Mouse (Mus musculus): ENCODE results near the gene Kcnmb3. TPM values are rescaled to one million over a fixed set of nuclear protein-coding genes. Genes with fewer than 3 reads are reported as not detected.
"Not testable (repeated sequence)": the region's sequence is repeated elsewhere in the genome, so short reads cannot be mapped to it uniquely, and the experiment has no call there.

The Kcnmb3 gene
- polyA plus RNA-seq, 1 experiment from 2014 or later: 0.10 TPM

DNA sequence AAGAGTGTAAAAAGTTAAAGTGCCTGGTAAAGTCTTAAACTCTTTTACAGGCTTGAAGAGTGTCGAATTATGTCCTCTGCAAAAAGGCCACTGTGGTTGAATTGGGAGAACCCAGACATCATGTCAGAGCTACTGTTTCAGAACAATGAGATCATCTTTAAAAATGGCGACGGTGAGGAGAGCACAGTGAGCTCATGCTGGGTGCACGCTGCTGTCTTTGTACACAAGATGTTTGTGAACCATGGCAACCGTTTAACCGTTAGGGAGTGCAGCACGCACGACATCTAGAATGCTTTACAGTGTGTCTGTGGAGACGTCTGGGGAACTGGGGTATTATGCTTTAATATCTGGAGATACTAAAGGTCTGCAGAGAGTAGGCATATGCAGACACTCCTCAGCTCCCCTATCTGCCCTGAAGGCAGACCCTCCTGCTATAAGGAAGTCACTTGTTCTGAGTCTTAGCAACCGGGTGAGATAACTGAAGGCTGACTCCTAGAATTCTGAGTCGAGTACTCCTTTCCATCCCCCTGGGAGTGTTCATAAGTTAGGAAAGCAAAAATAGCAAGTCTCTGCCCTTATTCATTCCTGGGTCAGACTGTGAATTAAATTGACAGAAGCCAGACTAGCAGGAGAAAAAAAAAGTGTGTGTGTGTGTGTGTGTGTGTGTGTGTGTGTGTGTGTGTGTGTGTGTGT is 37.6 kb downstream of the Kcnmb3 start:
- Histone ChIP-seq H3K4me3 (ENCODE audit: low read depth, low read length) (no peak overlapping the region), H3K36me3 (ENCODE audit: control insufficient read depth, insufficient read depth, low read length) (peaks cover 44% of the 10 kb centered on the region), H3K9me3 (replicated peaks; ENCODE audit: control insufficient read depth, low read length, poor library complexity, severe bottlenecking) (no peaks in the 10 kb centered on the region), H3K4me2 (ENCODE audit: low read length) (no peak overlapping the region), H3K27me3 (ENCODE audit: control insufficient read depth, insufficient read depth, low read depth, low read length) (no peaks in the 10 kb centered on the region), H3K4me1 (ENCODE audit: control insufficient read depth, insufficient read depth, low read length) (no peaks in the 10 kb centered on the region), H3K27ac (ENCODE audit: low read length) (no peak overlapping the region), H3K9ac (ENCODE audit: low read depth, low read length) (no peak overlapping the region)
- no peak for ATAC-seq
- WGBS: 66% methylated on average over 11 of the region's 11 CpGs

DNA sequence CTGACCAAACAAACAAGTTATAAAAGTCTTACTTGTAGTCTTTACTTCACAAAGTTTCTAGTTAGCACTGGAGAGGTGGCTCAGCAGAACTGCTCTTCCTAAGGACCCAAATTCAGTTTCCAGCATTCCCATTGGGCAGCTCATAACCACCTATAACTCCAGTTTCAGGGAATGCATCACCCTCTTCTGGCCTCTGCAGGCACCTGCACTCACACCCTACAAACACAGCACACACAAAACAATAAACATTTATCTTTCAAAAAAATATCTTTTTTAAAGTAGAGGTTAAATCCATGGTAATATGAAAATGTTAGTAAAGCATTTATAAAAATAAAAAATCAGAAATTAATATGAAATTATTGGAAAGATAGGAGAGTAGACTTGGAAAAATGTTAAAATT is 50.3 kb downstream of the Kcnmb3 start:
- Histone ChIP-seq H3K4me2 (ENCODE audit: low read length) (no peak overlapping the region), H3K36me3 (ENCODE audit: control insufficient read depth, insufficient read depth, low read length) (peaks cover 51% of the 10 kb centered on the region), H3K4me3 (ENCODE audit: low read depth, low read length) (no peak overlapping the region), H3K27ac (ENCODE audit: low read length) (no peak overlapping the region), H3K27me3 (ENCODE audit: control insufficient read depth, insufficient read depth, low read depth, low read length) (no peaks in the 10 kb centered on the region), H3K4me1 (ENCODE audit: control insufficient read depth, insufficient read depth, low read length) (no peaks in the 10 kb centered on the region), H3K9me3 (replicated peaks; ENCODE audit: control insufficient read depth, low read length, poor library complexity, severe bottlenecking) (no peaks in the 10 kb centered on the region), H3K9ac (ENCODE audit: low read depth, low read length) (no peak overlapping the region)
- no peak for ATAC-seq

DNA sequence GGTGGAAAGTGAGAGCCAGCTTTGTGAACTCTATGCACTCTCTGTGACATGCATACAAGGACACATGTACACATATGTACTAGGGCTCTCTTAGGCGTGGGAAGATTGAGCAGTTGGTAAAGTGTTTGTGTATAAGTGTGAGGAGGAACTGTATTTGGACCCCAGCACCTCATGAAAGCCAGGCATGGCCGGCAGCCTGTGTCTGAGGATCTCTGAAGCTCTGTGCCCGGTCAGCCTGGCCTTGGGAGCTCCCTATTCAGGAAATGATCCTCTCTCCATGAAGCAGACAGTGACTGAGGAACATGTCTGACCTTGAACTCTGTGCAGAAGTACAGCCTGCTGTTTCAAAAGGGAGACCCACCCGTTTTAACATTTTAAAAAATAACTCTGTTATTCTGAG is 53.3 kb downstream of the Kcnmb3 start:
- WGBS: 86% methylated on average over 4 of the region's 4 CpGs
- no peak for ATAC-seq
- H3K4me1 ChIP-seq (ENCODE audit: control insufficient read depth, insufficient read depth, low read length): no peaks in the 10 kb centered on the region
- H3K4me2 ChIP-seq (ENCODE audit: low read length): no peak overlapping the region
- H3K36me3 ChIP-seq (ENCODE audit: control insufficient read depth, insufficient read depth, low read length): peaks cover 44% of the 10 kb centered on the region
- H3K9me3 ChIP-seq (replicated peaks; ENCODE audit: control insufficient read depth, low read length, poor library complexity, severe bottlenecking): no peaks in the 10 kb centered on the region
- no peak overlapping the region for H3K9ac ChIP-seq (ENCODE audit: low read depth, low read length)
- H3K27me3 ChIP-seq (ENCODE audit: control insufficient read depth, insufficient read depth, low read depth, low read length): no peaks in the 10 kb centered on the region
- H3K4me3 ChIP-seq (ENCODE audit: low read depth, low read length): no peak overlapping the region
- no peak overlapping the region for H3K27ac ChIP-seq (ENCODE audit: low read length)

DNA sequence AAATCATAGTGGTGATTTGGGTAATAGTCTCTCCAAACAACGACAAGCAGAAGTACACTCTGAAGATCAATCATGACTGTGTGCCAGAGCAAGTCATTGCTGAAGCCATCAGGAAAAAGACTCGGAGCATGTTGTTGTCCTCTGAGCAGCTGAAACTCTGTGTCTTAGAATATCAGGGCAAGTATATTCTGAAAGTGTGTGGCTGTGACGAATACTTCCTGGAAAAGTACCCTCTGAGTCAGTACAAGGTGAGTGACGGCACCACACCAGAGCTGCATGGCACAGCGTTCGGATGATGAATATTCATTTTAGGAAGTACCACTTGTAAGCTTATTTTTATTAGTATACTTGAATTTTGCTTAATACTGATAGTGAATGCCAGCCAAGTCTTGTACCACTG is 54.2 kb downstream of the Kcnmb3 start:
- Histone ChIP-seq H3K27me3 (ENCODE audit: control insufficient read depth, insufficient read depth, low read depth, low read length) (no peaks in the 10 kb centered on the region), H3K4me1 (ENCODE audit: control insufficient read depth, insufficient read depth, low read length) (no peaks in the 10 kb centered on the region), H3K4me3 (ENCODE audit: low read depth, low read length) (no peak overlapping the region), H3K9ac (ENCODE audit: low read depth, low read length) (no peak overlapping the region), H3K4me2 (ENCODE audit: low read length) (no peak overlapping the region), H3K27ac (ENCODE audit: low read length) (no peak overlapping the region), H3K9me3 (replicated peaks; ENCODE audit: control insufficient read depth, low read length, poor library complexity, severe bottlenecking) (no peaks in the 10 kb centered on the region), H3K36me3 (ENCODE audit: control insufficient read depth, insufficient read depth, low read length) (peaks cover 39% of the 10 kb centered on the region)
- no peak for ATAC-seq
- WGBS: 95% methylated on average over 6 of the region's 6 CpGs

DNA sequence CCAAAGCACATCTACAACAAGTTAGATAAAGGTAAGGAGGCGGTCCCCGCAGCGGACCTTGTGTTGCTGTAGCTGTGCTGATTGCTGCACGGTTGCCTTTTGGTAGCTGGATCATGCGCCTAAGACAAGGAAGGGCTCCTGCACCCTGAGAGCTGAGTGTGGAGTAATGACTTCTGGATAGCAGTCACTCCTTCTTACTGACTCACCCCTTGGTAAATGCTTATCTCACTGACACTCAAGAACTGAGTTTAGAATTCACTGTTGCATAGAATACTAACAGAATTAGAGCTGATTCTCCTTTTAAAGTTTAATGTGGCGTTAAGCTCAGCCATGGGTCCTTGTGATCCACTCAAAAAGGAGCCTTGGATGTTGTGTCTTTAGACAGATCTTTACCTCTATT is 54.7 kb downstream of the Kcnmb3 start:
- Histone ChIP-seq H3K4me2 (ENCODE audit: low read length) (no peak overlapping the region), H3K4me1 (ENCODE audit: control insufficient read depth, insufficient read depth, low read length) (no peaks in the 10 kb centered on the region), H3K27me3 (ENCODE audit: control insufficient read depth, insufficient read depth, low read depth, low read length) (no peaks in the 10 kb centered on the region), H3K4me3 (ENCODE audit: low read depth, low read length) (no peak overlapping the region), H3K9me3 (replicated peaks; ENCODE audit: control insufficient read depth, low read length, poor library complexity, severe bottlenecking) (no peaks in the 10 kb centered on the region), H3K27ac (ENCODE audit: low read length) (no peak overlapping the region), H3K9ac (ENCODE audit: low read depth, low read length) (no peak overlapping the region), H3K36me3 (ENCODE audit: control insufficient read depth, insufficient read depth, low read length) (peaks cover 37% of the 10 kb centered on the region)
- WGBS: 92% methylated on average over 6 of the region's 6 CpGs
- no peak for ATAC-seq

DNA sequence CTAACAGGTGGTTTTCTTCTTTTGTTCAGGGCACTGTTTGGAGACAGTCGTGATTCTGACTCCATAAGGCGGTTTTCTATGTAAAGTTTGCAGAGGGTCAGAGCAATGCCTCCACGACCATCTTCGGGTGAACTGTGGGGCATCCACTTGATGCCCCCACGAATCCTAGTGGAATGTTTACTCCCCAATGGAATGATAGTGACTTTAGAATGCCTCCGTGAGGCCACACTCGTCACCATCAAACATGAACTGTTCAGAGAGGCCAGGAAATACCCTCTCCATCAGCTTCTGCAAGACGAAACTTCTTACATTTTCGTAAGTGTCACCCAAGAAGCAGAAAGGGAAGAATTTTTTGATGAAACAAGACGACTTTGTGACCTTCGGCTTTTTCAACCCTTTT is 55.9 kb downstream of the Kcnmb3 start:
- H3K36me3 ChIP-seq (ENCODE audit: control insufficient read depth, insufficient read depth, low read length): peaks cover 27% of the 10 kb centered on the region
- no peak overlapping the region for H3K9ac ChIP-seq (ENCODE audit: low read depth, low read length)
- WGBS: 90% methylated on average over 11 of the region's 11 CpGs
- H3K4me3 ChIP-seq (ENCODE audit: low read depth, low read length): no peak overlapping the region
- no peaks in the 10 kb centered on the region for H3K27me3 ChIP-seq (ENCODE audit: control insufficient read depth, insufficient read depth, low read depth, low read length)
- no peak overlapping the region for H3K4me2 ChIP-seq (ENCODE audit: low read length)
- H3K27ac ChIP-seq (ENCODE audit: low read length): no peak overlapping the region
- no peak for ATAC-seq
- H3K4me1 ChIP-seq (ENCODE audit: control insufficient read depth, insufficient read depth, low read length): no peaks in the 10 kb centered on the region
- no peaks in the 10 kb centered on the region for H3K9me3 ChIP-seq (replicated peaks; ENCODE audit: control insufficient read depth, low read length, poor library complexity, severe bottlenecking)

DNA sequence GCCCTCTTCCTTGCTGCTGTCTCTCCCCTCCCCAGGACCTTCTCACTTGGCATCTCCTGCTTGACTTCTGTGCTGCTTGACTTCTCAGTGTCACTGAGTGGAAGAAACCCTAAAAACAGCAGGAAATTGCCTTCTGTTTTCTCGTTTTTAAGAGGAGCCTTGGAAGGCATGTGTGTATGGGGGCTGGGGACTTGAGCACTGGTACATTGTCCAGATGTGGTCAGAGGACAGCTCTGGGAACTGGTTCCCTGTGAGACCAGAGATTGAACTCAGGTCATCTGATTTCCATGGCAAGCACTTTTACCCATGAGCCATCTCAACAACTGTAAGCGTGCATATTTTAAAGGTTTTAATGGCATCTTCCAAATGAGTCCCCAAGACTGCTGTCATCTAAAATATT is 58.0 kb downstream of the Kcnmb3 start:
- H3K36me3 ChIP-seq (ENCODE audit: control insufficient read depth, insufficient read depth, low read length): peaks cover 14% of the 10 kb centered on the region
- ATAC-seq: no peak
- H3K9me3 ChIP-seq (replicated peaks; ENCODE audit: control insufficient read depth, low read length, poor library complexity, severe bottlenecking): no peaks in the 10 kb centered on the region
- H3K4me3 ChIP-seq (ENCODE audit: low read depth, low read length): no peak overlapping the region
- H3K4me2 ChIP-seq (ENCODE audit: low read length): no peak overlapping the region
- H3K27me3 ChIP-seq (ENCODE audit: control insufficient read depth, insufficient read depth, low read depth, low read length): no peaks in the 10 kb centered on the region
- 85% methylated on average over 2 of the region's 2 CpGs for WGBS
- no peak overlapping the region for H3K27ac ChIP-seq (ENCODE audit: low read length)
- no peaks in the 10 kb centered on the region for H3K4me1 ChIP-seq (ENCODE audit: control insufficient read depth, insufficient read depth, low read length)
- no peak overlapping the region for H3K9ac ChIP-seq (ENCODE audit: low read depth, low read length)

DNA sequence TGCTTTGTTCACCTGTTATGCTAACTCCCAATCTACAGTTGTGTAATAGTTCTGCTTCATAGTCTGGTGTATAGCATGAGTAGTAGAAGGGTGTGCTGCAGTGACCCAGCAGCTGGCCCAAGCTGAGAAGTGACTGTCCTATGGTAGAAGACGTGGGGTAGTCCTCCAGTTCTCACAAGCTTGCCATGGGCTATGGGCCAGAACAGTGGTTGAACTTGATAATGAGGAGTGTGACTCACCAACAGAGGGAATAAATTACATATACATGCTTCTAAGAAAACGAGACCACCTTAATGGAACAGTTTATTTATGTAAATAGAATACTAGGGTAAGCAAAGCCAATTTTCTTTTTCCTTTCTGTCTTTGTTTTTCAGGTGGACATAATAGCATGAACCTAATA is 61.6 kb downstream of the Kcnmb3 start:
- Histone ChIP-seq H3K9me3 (replicated peaks; ENCODE audit: control insufficient read depth, low read length, poor library complexity, severe bottlenecking) (no peaks in the 10 kb centered on the region), H3K9ac (ENCODE audit: low read depth, low read length) (no peak overlapping the region), H3K27me3 (ENCODE audit: control insufficient read depth, insufficient read depth, low read depth, low read length) (no peaks in the 10 kb centered on the region), H3K4me3 (ENCODE audit: low read depth, low read length) (no peak overlapping the region), H3K4me2 (ENCODE audit: low read length) (no peak overlapping the region), H3K36me3 (ENCODE audit: control insufficient read depth, insufficient read depth, low read length) (no peaks in the 10 kb centered on the region), H3K27ac (ENCODE audit: low read length) (no peak overlapping the region), H3K4me1 (ENCODE audit: control insufficient read depth, insufficient read depth, low read length) (0 out of 2 replicates have a peak, but pooled peaks cover 2% of the 10 kb centered on the region)
- ATAC-seq: no peak
- 86% methylated on average over 2 of the region's 2 CpGs for WGBS

DNA sequence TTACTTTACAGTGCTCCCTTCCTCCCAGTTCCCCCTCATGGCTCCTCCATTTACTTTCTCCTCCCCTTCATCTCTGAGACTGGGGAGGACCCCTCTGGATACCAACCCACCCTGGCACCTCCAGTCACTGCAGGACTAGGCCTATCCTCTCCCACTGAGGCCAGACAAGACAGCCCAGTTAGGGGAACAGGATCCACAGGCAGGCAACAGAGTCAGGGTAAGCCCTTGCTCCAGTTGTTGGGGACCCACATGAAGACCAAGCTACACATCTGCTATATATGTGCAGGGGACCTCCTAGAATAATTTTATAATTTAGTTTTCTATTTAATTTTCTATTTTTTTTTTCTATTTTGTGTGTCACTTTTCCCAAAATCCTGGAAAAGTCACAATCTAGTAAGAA is 62.7 kb downstream of the Kcnmb3 start:
- H3K9ac ChIP-seq (ENCODE audit: low read depth, low read length); H3K9me3 ChIP-seq (replicated peaks; ENCODE audit: control insufficient read depth, low read length, poor library complexity, severe bottlenecking); H3K36me3 ChIP-seq (ENCODE audit: control insufficient read depth, insufficient read depth, low read length); H3K4me1 ChIP-seq (ENCODE audit: control insufficient read depth, insufficient read depth, low read length); H3K27me3 ChIP-seq (ENCODE audit: control insufficient read depth, insufficient read depth, low read depth, low read length); H3K27ac ChIP-seq (ENCODE audit: low read length); ATAC-seq; H3K4me3 ChIP-seq (ENCODE audit: low read depth, low read length); H3K4me2 ChIP-seq (ENCODE audit: low read length): not testable (repeated sequence)

All from midbrain, embryonic 16.5 days (tissue).